Mouse (Mus musculus) hematopoietic stem cell, adult 5-6 weeks (primary cell): ENCODE results near the gene Zbtb38. TPM values are rescaled to one million over a fixed set of nuclear protein-coding genes. Genes with fewer than 3 reads are reported as not detected.
A peak's percentile ranks its signal among the peaks of the same experiment; 100 is the strongest.

ENCODE experiments used
- ATAC-seq, 2 experiments: fragments of 125-278 bp in 1 of 2; replicated peaks in 1 of 2; 2 replicates each; pipeline ENCODE4 v1.8.0; 2016 to 2017; ENCODE audit warnings: inconsistent platforms in 2 of 2, mild to moderate bottlenecking in 2 of 2, moderate number of reproducible peaks in 2 of 2, low read depth in 1 of 2, moderate TSS enrichment in 1 of 2; ENCODE audit not compliant: low FRiP score in 2 of 2, poor library complexity in 2 of 2, severe bottlenecking in 2 of 2, insufficient read depth in 1 of 2, low TSS enrichment in 1 of 2
- total RNA-seq: library from RNA; stranded (forward); fragments of 172-1452, 232-1000 nt; gene quantifications from 2 replicates; pipeline ENCODE4 v1.2.3, GENCODE M21; 2017

The Zbtb38 gene
- total RNA-seq, 1 experiment from 2014 or later, result 50.5 TPM

DNA sequence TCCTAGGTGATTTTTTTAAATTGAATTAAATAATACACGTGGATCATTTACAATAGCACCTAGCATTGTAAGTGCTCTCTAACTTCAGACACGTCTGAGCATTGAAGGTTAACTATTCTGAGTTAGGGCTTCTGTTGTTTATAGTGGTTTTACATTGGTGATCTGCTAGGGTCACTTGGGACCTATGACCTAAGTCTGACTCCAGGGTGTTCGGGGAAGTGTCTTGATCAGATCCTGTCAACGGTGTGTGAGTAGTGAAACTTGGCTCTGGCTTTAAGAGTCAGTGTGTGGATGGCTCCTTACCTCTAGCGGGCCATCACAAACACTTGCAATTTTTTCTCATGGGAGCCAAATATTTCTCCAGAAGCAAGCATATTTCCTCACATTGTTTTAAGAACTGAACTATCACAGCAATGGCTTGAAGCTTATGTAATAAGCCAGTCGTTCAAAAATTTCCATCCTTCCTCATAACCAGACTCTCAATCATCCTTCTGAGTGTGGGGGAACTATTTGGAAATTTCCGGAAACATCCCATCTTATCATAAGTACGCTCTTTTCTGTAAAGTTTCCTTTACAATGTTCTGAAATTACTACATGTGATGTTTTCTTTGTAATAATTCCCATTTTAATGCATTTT, 31.4 kb downstream of the Zbtb38 start:
- ATAC-seq, result no peak

DNA sequence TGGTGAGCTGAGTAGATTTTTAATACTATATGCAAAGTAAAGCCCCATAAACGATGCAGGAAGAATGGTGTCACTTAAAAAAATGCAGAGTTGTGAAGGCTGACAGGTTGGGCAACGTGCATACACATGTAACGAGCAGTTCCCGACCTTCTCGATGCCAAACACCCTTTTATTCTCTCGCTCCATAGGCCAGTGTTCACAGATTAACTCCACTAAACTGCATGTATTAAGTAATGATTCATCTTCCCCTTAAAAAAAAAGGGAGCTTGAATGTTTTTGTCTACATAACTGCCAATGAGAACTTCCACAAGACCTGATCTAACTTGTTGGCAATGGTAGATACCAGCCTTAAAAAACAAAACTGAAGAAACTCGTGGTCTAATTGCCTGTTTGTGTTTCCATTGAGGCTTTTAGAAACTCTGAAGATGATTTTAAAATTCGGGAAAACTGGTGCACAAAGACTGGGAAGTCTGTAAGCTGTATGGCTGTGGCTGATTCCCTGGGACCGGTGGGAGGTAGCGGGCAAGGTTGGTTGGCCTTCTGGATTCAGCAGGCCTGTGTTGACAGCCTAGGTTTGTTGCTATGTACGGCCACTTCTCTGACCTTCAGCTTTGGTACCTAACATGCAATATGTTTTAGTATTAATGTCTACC, 32.0 kb downstream of the Zbtb38 start:
- no peak for ATAC-seq

DNA sequence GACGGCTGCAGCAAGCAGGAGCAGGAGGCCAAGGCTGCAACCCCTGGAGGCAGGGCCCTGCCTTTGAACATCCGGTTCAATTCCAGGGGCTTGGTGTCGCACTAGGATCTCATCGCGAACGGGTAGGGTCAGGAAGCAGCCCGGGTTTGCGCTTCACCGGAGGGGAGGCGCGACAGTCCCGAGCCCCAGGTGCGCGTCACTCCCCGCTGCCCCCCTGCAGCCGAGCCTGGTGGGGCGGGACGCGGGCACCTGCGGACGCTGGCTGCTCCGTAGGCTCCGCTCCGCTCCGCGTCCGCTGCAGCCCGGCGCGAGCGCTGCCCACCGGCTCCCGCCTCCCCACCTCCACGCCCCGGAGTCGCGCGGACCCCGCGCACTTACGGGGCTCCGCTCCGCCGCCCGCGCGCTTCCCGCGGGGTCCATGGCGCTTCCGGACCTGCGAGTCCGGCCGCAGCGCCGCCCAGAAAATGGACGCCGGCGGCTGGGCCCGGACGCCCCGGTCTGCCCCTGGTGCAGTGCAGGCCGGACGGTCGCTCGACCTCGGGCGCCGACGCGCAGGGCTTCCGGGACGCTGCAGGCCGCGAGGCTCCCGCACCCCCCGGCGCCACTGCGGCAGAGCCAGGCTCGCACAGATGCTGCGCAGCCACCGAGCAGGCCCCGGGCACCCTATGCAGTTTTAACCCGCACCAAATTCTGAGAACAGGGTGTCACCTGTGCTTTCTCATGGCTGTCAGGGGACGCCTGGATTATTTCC, 33.0 kb downstream of the Zbtb38 start:
- peak; percentile 60 to 70 for ATAC-seq

DNA sequence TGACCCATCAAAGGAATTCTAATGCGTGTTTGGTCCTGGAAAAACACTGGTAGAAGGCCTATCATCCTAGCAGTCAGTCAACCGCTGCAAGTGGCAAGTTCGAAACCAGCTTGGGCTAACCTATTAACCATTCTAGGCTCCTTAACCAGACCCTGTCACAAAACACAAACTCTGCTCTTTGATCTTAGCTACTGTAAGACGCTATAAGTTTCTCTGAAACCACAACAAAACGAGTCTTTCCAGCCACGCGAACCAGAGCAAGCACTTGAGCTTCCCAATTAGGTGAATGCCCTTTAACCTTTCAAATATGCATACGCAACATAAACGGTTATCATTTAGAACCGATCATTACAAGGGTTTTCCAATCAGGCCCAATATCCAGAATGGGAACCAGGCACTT, 33.7 kb downstream of the Zbtb38 start:
- ATAC-seq, result 0 out of 4 replicates have a peak, but pooled peaks of 1 of the 2 experiments have one; percentile 1

DNA sequence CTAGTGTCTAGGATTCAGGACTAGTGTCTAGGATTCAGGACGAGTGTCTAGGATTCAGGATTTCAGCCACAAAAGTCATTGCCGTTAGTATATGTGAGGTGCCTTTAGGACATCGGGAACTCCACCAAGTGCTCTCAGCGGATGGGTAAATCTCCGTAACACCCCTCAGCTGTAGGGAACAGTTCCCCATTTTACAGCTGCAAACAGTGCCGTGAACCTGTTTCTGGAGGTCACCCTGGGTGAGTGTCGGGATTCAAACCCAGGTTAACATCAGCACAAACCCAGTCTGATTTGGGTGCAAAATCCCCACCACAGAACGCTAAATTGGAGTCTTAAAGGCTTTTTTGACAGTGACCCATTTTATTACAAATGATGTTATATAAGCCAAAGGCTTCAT, 34.2 kb downstream of the Zbtb38 start:
- ATAC-seq, result no peak

DNA sequence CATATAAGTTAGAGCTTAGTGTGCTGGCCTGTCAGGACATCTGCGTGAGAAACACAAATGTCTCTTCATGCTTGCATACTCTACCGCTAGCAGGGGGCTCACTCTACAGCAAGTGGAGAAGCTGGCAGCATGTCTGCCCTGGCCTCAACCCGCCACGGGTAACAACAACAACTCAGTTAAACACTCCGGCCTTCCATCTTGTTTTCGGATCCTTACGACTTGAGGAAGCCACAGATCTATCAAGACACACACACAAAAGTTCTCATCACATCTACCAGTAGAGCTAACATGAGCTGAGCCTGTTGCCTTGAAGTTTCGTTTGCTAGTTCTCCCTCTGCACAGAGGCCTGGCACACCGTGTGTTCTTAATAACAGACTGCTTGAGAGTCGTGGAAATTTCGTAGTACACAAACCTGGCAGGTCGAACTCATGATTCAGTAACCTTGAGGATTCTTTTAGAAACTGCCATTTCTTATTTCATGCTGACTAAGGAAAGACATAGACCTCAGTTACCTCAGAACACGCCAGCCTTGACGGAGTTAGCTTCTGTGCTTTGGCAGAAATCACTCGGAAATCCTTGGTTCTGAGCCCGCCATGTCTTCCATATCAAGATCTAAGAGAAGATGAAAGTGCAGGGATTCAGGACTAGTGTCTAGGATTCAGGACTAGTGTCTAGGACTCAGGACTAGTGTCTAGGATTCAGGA, 34.8 kb downstream of the Zbtb38 start:
- no peak for ATAC-seq

DNA sequence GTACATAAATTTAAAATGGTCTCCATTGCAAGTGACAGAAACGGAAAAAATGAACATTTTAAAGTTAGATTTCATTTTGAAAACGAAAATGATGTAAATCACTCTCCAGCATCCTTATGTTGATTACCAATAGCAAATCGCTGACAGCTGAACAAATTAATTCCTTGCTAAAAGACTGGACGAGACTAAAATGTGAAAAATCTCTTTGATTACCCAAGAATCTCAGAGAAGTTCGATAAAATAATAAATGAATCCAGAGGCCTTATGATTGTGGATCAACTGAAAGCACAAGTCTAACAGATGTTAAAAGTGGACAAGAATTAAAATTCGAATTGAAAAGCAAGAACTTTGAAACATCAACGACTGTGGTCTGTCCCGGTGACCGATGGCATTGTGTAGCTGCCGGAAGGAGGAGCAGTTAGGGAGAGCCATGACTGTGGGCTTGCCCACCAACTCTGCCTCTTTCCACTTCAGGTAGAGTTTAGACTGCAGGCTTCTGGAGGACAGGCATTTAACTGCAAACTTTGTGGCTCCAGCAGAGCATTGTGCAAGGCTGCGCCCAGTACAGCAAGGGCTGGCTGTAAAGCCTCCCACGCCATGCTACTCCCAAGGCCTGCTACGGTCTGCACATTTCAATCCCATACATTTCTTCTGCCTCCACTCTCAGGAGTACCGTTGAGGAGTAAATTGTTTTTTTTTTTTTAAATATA, 35.7 kb downstream of the Zbtb38 start:
- ATAC-seq, result no peak

DNA sequence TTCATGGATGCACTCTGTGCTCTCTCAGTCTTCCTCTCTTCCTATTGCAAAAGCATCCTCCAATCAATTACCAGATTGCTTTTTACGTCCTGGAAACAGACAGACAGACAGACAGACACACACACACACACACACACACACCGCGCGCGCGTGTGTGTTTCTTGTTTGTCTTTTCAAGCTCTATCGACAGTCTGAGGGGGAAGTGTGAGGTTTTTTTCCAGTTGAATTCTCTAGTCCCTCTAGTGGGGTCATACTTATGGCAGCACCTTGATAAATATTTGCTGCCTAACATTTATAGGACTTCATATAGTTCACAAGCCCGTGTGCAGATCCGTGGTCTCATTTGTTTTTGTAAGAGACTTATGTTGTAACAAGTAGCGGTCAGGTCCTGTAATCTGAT, 36.5 kb downstream of the Zbtb38 start:
- ATAC-seq, result no peak

DNA sequence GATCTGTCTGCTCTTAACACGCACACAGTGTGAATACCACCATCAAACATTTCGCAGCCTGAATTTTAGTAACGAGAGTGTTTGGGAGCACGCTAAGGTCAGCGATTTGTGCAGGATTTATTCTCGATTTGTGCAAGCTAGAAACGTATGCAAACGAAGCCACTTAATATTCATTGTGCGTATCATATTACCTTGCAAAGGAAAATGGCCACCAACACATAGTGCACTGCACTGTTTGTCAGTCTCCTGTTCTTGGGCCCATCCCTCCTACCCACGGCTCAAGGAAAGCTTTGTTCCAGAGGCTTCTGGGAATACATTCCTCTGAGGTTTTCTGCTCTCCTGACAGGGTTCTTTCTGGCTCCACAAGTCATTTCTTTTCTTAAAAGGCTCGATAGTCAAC, 37.5 kb downstream of the Zbtb38 start:
- ATAC-seq, result no peak

DNA sequence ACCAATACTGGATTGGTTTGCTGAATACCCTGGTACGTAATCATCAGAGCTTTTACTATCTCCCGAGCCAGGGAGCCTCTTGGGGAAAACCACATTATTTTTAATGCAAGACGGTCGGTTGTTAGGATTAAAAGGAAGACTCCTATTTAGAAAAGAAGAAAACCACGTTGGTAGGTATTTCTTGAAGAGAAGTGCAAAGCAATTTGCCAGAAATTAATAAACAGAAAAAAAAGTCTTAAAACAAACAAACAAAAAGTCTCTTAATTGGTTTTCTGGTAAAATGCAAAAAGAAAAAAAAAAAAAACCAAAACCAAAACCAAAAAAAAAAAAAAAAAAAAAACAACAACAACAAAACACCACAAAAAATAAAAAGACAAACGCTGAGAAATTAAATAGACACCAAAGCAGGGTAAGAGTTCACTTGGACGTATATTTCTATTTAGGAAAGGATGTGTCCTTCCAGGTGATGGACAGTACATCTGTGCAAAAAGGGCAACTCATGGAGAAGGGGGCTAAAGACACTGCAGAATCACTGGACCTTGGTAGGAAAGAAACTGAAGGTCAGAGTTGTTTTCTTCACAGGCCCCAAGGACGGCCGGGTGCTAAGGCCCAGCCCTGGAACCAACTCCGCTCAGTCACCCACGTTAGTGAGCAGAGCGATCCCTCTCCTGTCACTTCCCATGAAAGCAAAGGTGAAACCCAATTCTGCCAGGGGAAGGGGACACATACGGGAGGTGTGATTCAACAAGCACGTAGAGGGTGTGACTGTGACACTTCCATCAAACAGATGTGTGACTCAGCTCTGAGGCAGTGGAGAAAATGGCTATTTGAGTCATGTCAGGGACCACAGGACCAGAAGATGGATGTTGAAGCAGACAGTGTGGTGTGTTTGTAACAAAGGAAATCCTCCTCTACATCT, 38.9 kb downstream of the Zbtb38 start:
- ATAC-seq, result no peak

DNA sequence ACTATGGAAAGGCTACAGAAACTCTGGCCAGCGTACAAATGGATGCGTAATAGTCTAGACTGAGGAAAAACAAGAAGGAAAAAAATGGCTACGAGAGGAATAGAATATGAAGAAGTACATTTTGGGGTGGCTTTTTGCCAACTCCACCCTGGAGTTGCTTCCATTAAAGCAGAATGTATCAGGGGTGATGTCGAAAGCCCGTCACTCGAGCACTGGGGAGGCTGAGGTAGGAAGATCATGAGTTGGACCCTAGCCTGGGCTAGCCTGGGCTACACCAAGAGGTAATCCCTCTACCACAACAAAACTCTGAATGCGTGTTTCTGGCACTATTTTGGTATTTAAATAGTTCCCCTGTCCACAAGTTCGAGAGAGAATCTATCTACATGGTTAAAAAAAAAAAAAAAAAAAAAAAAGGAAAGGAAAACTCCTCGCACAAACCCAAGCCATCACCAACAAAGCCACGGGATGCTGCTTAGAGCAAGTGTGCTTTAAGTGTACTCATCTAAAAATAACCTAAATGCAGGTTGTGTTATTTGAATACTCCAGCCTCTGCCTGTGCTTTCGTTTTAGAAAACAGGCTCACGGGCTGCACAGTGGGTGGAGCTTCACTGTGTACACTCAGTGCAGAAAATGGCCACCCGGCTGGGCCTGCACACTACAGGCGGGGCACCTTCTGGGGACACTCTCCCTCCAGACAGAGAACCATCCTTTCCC, 39.7 kb downstream of the Zbtb38 start:
- ATAC-seq, result peak; percentile 67 to 68

DNA sequence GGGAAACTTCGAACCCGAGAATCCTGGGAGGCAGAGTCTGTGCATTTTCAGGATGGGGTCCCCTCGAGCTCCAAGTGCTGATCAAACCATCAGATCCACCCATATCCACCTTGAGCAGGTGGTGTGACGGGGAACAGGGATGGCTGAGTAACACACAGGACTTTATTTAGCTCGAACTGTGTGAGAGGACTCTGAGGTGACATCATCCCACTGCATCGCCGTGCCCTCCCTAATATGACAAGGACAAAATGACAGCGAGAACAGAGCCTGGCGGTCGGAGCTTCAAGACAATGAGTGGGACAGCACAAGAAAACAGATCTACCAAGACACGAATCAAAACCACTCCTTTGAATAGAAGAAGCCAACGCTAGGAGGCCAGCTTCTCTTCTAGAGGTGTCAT, 40.6 kb downstream of the Zbtb38 start:
- ATAC-seq, result no peak

DNA sequence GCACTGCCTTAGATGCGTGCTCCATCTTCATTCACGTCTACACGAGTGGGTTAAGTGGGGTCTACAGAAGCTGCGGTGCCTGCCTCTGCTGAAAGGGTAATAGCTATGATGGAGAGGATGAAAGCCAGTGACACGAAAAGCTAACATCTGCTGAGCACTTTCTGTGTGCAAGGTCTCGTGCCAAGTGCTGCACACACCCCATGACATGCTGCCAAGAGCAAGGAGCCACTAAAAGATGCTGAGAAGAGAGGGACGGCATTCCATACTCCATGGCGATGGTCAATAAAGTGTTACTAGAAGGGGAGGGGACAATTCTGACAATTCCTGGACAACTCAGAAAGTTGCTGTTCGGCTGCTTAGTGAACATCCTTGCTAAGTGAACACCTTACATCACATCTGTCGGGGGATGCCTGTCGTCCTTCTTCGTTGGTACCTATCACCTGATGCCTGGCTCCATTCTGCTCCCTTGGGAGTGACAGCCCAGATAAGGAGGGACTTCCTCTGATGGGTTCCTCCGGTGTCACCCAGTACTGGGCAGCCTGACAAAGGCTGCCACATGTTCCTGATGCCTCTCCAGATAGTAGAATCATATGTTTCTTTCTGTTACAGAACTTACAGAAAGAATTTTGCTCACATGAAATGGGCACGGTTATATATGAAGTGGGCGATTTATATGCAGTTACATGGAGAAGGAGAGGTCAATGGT, 42.2 kb downstream of the Zbtb38 start:
- ATAC-seq, result no peak

DNA sequence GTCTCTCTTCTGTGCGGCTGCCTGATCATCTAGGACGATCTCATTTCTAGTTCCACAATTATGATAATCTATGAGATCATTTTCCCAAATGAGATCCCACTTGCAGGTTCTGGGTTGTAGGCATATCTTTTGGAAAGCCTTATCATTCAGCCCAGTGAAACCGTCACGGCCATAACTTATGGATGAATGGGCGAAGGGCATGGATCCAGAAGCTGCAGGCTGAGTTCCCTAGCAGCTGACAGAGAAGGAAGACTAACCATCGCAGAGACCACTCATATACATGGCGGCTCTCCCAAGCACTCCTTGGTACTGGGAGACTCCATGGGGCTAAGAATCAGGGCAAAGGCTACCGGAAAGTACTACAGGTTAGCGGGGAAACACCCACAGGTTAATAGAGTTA, 43.7 kb downstream of the Zbtb38 start:
- ATAC-seq, result no peak

DNA sequence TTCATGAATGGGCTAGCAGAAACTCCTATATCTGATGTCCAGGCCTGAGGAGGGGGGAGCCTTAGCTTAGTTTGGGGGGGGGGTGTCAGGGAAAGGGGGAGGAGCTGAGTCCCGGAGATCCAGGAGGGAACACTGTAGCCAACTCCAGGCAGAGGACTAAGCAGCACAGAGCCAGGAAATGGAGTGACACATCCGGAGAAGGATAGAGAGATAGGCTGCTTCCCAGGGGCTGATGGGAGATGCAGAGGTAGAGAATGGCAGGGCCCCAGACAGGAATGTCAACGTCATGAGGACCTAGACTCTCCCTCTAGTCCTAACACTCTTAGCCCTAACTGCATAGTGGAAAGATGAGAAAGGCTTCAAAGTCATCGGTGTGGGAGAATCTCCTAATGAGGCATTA, 44.7 kb downstream of the Zbtb38 start:
- no peak for ATAC-seq
